Mouse (Mus musculus) lung, embryonic 14.5 days (tissue): ENCODE measurements around the gene Cass4. TPM values are rescaled to one million over a fixed set of nuclear protein-coding genes. Genes with fewer than 3 reads are reported as not detected.

ENCODE experiments used
- ATAC-seq: fragments of 200-750 bp; cut with Nextera tagmentation; 2 replicates; pipeline ENCODE4 v1.8.0; 2017; ENCODE audit warnings: mild to moderate bottlenecking, moderate TSS enrichment, moderate library complexity; ENCODE audit not compliant: insufficient read depth
- DNase-seq: peaks from one replicate; pipeline ENCODE4 v3.0.0-alpha.2; 2015
- H3K27ac ChIP-seq: fragments of 300-500 bp; sonication (generic); 2 replicates; pipeline ENCODE4 v1.5.1; 2014; ENCODE audit warnings: low read depth, mild to moderate bottlenecking, moderate library complexity
- H3K27me3 ChIP-seq: fragments of 300-500 bp; sonication (generic); 2 replicates; pipeline ENCODE4 v1.6.1; 2014; ENCODE audit warnings: low read length, control low read depth; ENCODE audit not compliant: insufficient read depth
- H3K36me3 ChIP-seq: fragments of 300-500 bp; sonication (generic); 2 replicates; pipeline ENCODE4 v1.6.1; 2014; ENCODE audit warnings: control low read depth; ENCODE audit not compliant: insufficient read depth
- H3K4me1 ChIP-seq: fragments of 300-500 bp; sonication (generic); 2 replicates; pipeline ENCODE4 v1.6.1; 2014; ENCODE audit warnings: antibody characterized with exemption, control low read depth; ENCODE audit not compliant: insufficient read depth
- H3K4me2 ChIP-seq: fragments of 300-500 bp; sonication (generic); 2 replicates; pipeline ENCODE4 v1.6.1; 2014; ENCODE audit warnings: mild to moderate bottlenecking
- H3K4me3 ChIP-seq: fragments of 300-500 bp; sonication (generic); 2 replicates; pipeline ENCODE4 v1.5.1; 2014; ENCODE audit warnings: low read depth, low read length
- H3K9ac ChIP-seq: fragments of 300-500 bp; sonication (generic); 2 replicates; pipeline ENCODE4 v1.6.1; 2014
- H3K9me3 ChIP-seq: fragments of 300-500 bp; sonication (generic); 2 replicates; pipeline ENCODE4 v1.6.1; 2016; ENCODE audit warnings: low read depth, low read length, control low read depth
- CTCF ChIP-seq: IDR thresholded peaks from 2 replicates; pipeline ENCODE4 v1.5.1; 2016; ENCODE audit warnings: antibody characterized with exemption, low read depth
- WGBS: fragments of 180-500 bp; shearing (Covaris S2); extraction: QIAGEN DNeasy Blood & Tissue Kit; methylation state at CpG from one replicate; pipeline ENCODE4 v1.1.7; 2014; 5-methylcytosine and 5-hydroxymethylcytosine counted together
- polyA plus RNA-seq: library from polyadenylated mRNA; unstranded; fragments of >200 nt; fragmentation: Nextera tagmentation; extraction: Ambion mirVana; gene quantifications from 2 replicates; pipeline ENCODE4 v1.2.1, GENCODE M21; 2014

The Cass4 gene
- polyA plus RNA-seq, 1 experiment from 2014 or later = 2.6 TPM

- no peak overlapping the region for H3K4me3 ChIP-seq
- H3K27ac ChIP-seq = no peak overlapping the region
- peaks cover 24% of the 10 kb centered on the region for H3K36me3 ChIP-seq
- H3K4me1 ChIP-seq = no peaks in the 10 kb centered on the region
- DNase-seq = no peak
- no peaks in the 10 kb centered on the region for H3K27me3 ChIP-seq
- no peak overlapping the region for H3K4me2 ChIP-seq
- 88% methylated on average over 3 of the region's 3 CpGs for WGBS
- H3K9me3 ChIP-seq = no peaks in the 10 kb centered on the region
- no peak for TF ChIP-seq CTCF
- H3K9ac ChIP-seq = no peak overlapping the region
- no peak for ATAC-seq
Observed at GRCm38 (mm10) chr2:172384715-172385114, 8.9 kb upstream of the Cass4 start.

- Histone ChIP-seq H3K4me2 (no peak overlapping the region), H3K27me3 (no peaks in the 10 kb centered on the region), H3K4me3 (no peak overlapping the region), H3K36me3 (no peaks in the 10 kb centered on the region), H3K27ac (no peak overlapping the region), H3K9ac (no peak overlapping the region), H3K4me1 (no peaks in the 10 kb centered on the region), H3K9me3 (no peaks in the 10 kb centered on the region)
- ATAC-seq (no peak), DNase-seq (no peak)
- no peak for TF ChIP-seq CTCF
- 17% methylated on average over 6 of the region's 6 CpGs for WGBS
Observed at GRCm38 (mm10) chr2:172390341-172390740, 3.3 kb upstream of the Cass4 start.

GRCm38 (mm10) chr2:172392041-172392521 is 1.5 kb upstream of the Cass4 start:
- Histone ChIP-seq H3K4me2 (no peak overlapping the region), H3K36me3 (no peaks in the 10 kb centered on the region), H3K9me3 (no peaks in the 10 kb centered on the region), H3K9ac (no peak overlapping the region), H3K27ac (peak overlapping the region; percentile 16; the same call in 1 of the 2 replicates), H3K4me3 (no peak overlapping the region), H3K27me3 (no peaks in the 10 kb centered on the region), H3K4me1 (peaks cover 4% of the 10 kb centered on the region; the same call in 1 of the 2 replicates)
- ATAC-seq (no peak), DNase-seq (no peak)
- no peak for TF ChIP-seq CTCF
- 52% methylated on average over 10 of the region's 10 CpGs for WGBS

GRCm38 (mm10) chr2:172394052-172394392 is 428 bp downstream of the Cass4 start:
- no peak for ATAC-seq
- H3K36me3 ChIP-seq = no peaks in the 10 kb centered on the region
- H3K4me2 ChIP-seq = peak overlapping the region; percentile 14
- no peaks in the 10 kb centered on the region for H3K27me3 ChIP-seq
- no peak for TF ChIP-seq CTCF
- no peak for DNase-seq
- no peak overlapping the region for H3K4me3 ChIP-seq
- WGBS = 58% methylated on average over 2 of the region's 2 CpGs
- H3K9ac ChIP-seq = no peak overlapping the region
- no peak overlapping the region for H3K27ac ChIP-seq
- H3K9me3 ChIP-seq = no peaks in the 10 kb centered on the region
- H3K4me1 ChIP-seq = peaks cover 4% of the 10 kb centered on the region; the same call in 1 of the 2 replicates

GRCm38 (mm10) chr2:172394671-172395070 is 1.1 kb downstream of the Cass4 start:
- no peak overlapping the region for H3K4me3 ChIP-seq
- H3K27ac ChIP-seq = no peak overlapping the region
- ATAC-seq (no peak), DNase-seq (no peak)
- TF ChIP-seq CTCF = no peak
- H3K4me1 ChIP-seq = peaks cover 4% of the 10 kb centered on the region; the same call in 1 of the 2 replicates
- H3K9ac ChIP-seq = no peak overlapping the region
- 64% methylated on average over 4 of the region's 4 CpGs for WGBS
- peak overlapping the region; percentile 5; the same call in 1 of the 2 replicates for H3K4me2 ChIP-seq
- H3K9me3 ChIP-seq = no peaks in the 10 kb centered on the region
- H3K27me3 ChIP-seq = no peaks in the 10 kb centered on the region
- H3K36me3 ChIP-seq = no peaks in the 10 kb centered on the region

GRCm38 (mm10) chr2:172395961-172396360 is 2.4 kb downstream of the Cass4 start:
- ATAC-seq (peak; percentile 18; the same call in 1 of the 2 replicates), DNase-seq (peak; percentile 38)
- H3K9ac ChIP-seq = no peak overlapping the region
- H3K9me3 ChIP-seq = no peaks in the 10 kb centered on the region
- H3K36me3 ChIP-seq = no peaks in the 10 kb centered on the region
- H3K27ac ChIP-seq = no peak overlapping the region
- no peak overlapping the region for H3K4me3 ChIP-seq
- no peak overlapping the region for H3K4me2 ChIP-seq
- H3K27me3 ChIP-seq = no peaks in the 10 kb centered on the region
- peaks cover 4% of the 10 kb centered on the region; the same call in 1 of the 2 replicates for H3K4me1 ChIP-seq
- 38% methylated on average over 9 of the region's 9 CpGs for WGBS
- TF ChIP-seq CTCF = no peak

GRCm38 (mm10) chr2:172399901-172400300 is 6.3 kb downstream of the Cass4 start:
- Histone ChIP-seq H3K4me1 (peaks cover 4% of the 10 kb centered on the region; the same call in 1 of the 2 replicates), H3K27me3 (no peaks in the 10 kb centered on the region), H3K36me3 (no peaks in the 10 kb centered on the region), H3K9ac (no peak overlapping the region), H3K9me3 (no peaks in the 10 kb centered on the region), H3K27ac (no peak overlapping the region; the same call in 1 of the 2 replicates), H3K4me3 (no peak overlapping the region), H3K4me2 (no peak overlapping the region)
- 18% methylated on average over 9 of the region's 9 CpGs for WGBS
- DNase-seq (peak; percentile 33), ATAC-seq (peak; percentile 26; the same call in 1 of the 2 replicates)
- TF ChIP-seq CTCF = no peak
